ENCODE assay signal across 9 mouse cellular contexts in the genomic region with DNA sequence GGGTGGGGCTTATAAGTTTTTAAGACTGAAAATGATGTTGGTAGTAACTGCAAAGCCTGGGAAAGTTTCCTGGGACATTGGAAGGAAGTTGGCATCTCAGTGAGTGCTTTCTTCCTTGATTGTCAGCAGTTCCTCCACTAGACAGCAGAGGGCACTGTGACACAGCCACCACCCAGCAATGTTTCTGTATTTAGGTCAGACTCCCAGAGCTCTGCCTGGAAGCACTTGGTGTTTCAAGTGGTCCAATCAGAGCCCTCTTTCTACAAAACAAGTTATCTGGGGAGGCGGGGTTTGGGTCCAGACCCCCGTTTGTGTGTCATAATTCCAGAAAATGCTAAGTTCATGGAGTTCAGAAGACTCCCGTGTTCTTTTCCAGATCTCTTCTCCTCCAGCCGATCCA. TPM values are rescaled to one million over a fixed set of nuclear protein-coding genes. Genes with fewer than 3 reads are reported as not detected.
A peak's percentile ranks its signal among the peaks of the same experiment; 100 is the strongest.
DNase-seq lines count a peak whose midpoint lies in the region; ATAC-seq and TF ChIP-seq lines count a peak whose summit lies in the region.
"Had no signal": no experiment of that assay in that cellular context is flagged by ENCODE, and none has a peak within 500 bp of the region (broad histone marks: within the 10 kb centered on the region; RNA-seq: fewer than 3 reads in every experiment).

No protein-coding gene starts in this region.

- WGBS in kidney, adult 2 months, result 45% methylated on average over 4 of the region's 4 CpGs
- WGBS in kidney, embryonic 16.5 days, result 48% methylated on average over 4 of the region's 4 CpGs
- 42% methylated on average over 4 of the region's 4 CpGs for WGBS in heart, postnatal 0 days

- no peaks in the 10 kb centered on the region for H3K27me3 ChIP-seq in kidney, adult 2 months (replicated peaks; ENCODE audit: control insufficient read depth, insufficient read depth, low read length)
- H3K27me3 ChIP-seq in kidney, embryonic 16.5 days (ENCODE audit: insufficient read depth, low read length), result no peaks in the 10 kb centered on the region
- no peaks in the 10 kb centered on the region for H3K27me3 ChIP-seq in heart, postnatal 0 days (ENCODE audit: control insufficient read depth, insufficient read depth, low read length)

- no peak for ATAC-seq in kidney, embryonic 16.5 days (ENCODE audit: low FRiP score, low TSS enrichment)
- peak; percentile 68 for ATAC-seq in heart, postnatal 0 days (ENCODE audit: insufficient read depth, low read depth)

- H3K4me1 ChIP-seq in kidney, adult 2 months (ENCODE audit: control insufficient read depth, insufficient read depth, low read length), result no peaks in the 10 kb centered on the region
- no peaks in the 10 kb centered on the region for H3K4me1 ChIP-seq in kidney, embryonic 16.5 days (ENCODE audit: insufficient read depth, low read length)
- no peaks in the 10 kb centered on the region for H3K4me1 ChIP-seq in heart, postnatal 0 days (ENCODE audit: control insufficient read depth, insufficient read depth)

- H3K9ac ChIP-seq in kidney, embryonic 16.5 days (replicated peaks; ENCODE audit: low read length), result no peak overlapping the region
- no peak overlapping the region for H3K9ac ChIP-seq in heart, postnatal 0 days (replicated peaks; ENCODE audit: low read depth, low read length)

- H3K9me3 ChIP-seq in kidney, embryonic 16.5 days (ENCODE audit: low read length), result no peaks in the 10 kb centered on the region
- no peaks in the 10 kb centered on the region for H3K9me3 ChIP-seq in heart, postnatal 0 days (replicated peaks; ENCODE audit: control insufficient read depth, low read length)

- no peak for TF ChIP-seq EP300 in heart, postnatal 0 days (IDR thresholded peaks at IDR 0.05; ENCODE audit: low read depth)

- H3K4me3 ChIP-seq in kidney, adult 2 months (ENCODE audit: insufficient read depth, low read depth, low read length), result no peak overlapping the region
- H3K4me3 ChIP-seq in kidney, embryonic 16.5 days (ENCODE audit: low read length), result no peak overlapping the region
- no peak overlapping the region for H3K4me3 ChIP-seq in heart, postnatal 0 days (ENCODE audit: low read depth, low read length)
- H3K4me3 ChIP-seq in left cerebral cortex, adult 2 months, result no peak overlapping the region

- H3K4me2 ChIP-seq in kidney, embryonic 16.5 days (replicated peaks; ENCODE audit: low read depth, low read length), result no peak overlapping the region
- H3K4me2 ChIP-seq in heart, postnatal 0 days (ENCODE audit: low read depth, low read length), result no peak overlapping the region

- H3K36me3 ChIP-seq in kidney, adult 2 months (ENCODE audit: control insufficient read depth, insufficient read depth, low read length), result no peaks in the 10 kb centered on the region; the same call in 1 of the 2 replicates
- peaks cover 46% of the 10 kb centered on the region for H3K36me3 ChIP-seq in kidney, embryonic 16.5 days (ENCODE audit: insufficient read depth, low read length)
- peaks cover 70% of the 10 kb centered on the region for H3K36me3 ChIP-seq in heart, postnatal 0 days (replicated peaks; ENCODE audit: control insufficient read depth, insufficient read depth, low read length)

- intact Hi-C loops in left cerebral cortex, adult 2 months (cut with DNase I), result loop anchor here (2.0 to 5.0 kb wide), 2 partner anchors 55 to 163 kb away; no protein-coding TSS in a partner anchor

- TF ChIP-seq POLR2A in kidney, adult 2 months (IDR thresholded peaks at IDR 0.05; ENCODE audit: low read depth, low read length), result no peak

- TF ChIP-seq CTCF in kidney, adult 2 months (conservative IDR thresholded peaks at IDR 0.05; ENCODE audit: insufficient read depth, insufficient read length, low read depth, low read length), result peak; percentile 93
- peak; percentile 95 for TF ChIP-seq CTCF in heart, postnatal 0 days (IDR thresholded peaks at IDR 0.05; ENCODE audit: low read depth)
- TF ChIP-seq CTCF in left cerebral cortex, adult 2 months (IDR thresholded peaks at IDR 0.05), result peak; percentile 97

- peak; percentile 71 for DNase-seq in kidney, adult 2 months
- DNase-seq in adrenal gland, adult 8-10 months, result peak; percentile 36
- peak; percentile 72 for DNase-seq in embryo, embryonic 11 days
- DNase-seq in heart, postnatal 0 days (ENCODE audit: low spot score), result peak; percentile 75
- peak; percentile 64 to 80 for DNase-seq in left cerebral cortex, adult 2 months (ENCODE audit: extremely low spot score in 1 of 2, low spot score in 2 of 2)
- DNase-seq in naive thymus-derived CD4-positive, alpha-beta T cell, adult 2 months (ENCODE audit: low read depth), result peak; percentile 72
- peak; percentile 15 to 25 for DNase-seq in thymus, adult 18-20 months

- no peak overlapping the region for H3K27ac ChIP-seq in kidney, adult 2 months (ENCODE audit: insufficient read depth, low read depth, low read length)
- H3K27ac ChIP-seq in kidney, embryonic 16.5 days (ENCODE audit: low read length), result no peak overlapping the region
- H3K27ac ChIP-seq in heart, postnatal 0 days (ENCODE audit: low read depth), result no peak overlapping the region
- H3K27ac ChIP-seq in left cerebral cortex, adult 2 months, result no peak overlapping the region

RNA-seq across cellular contexts. Expression of gene Lrrc43, which starts 45.0 kb away (rescaled TPM):
- polyA plus RNA-seq in kidney, adult 2 months (2012; rRNA removed), result not detected in 2 replicates
- polyA plus RNA-seq in kidney, embryonic 16.5 days (2015; fragmentation: Nextera tagmentation; extraction: Ambion mirVana), result not detected in 2 replicates
- total RNA-seq in adrenal gland, adult 8-10 months (2022), result not detected
- total RNA-seq in heart, postnatal 0 days (2014; rRNA removed; ENCODE audit: low replicate concordance), result not detected in 2 replicates
- polyA plus RNA-seq in heart, postnatal 0 days (2015; fragmentation: Nextera tagmentation; extraction: Ambion mirVana), result 0.05 TPM in 1 of 2 replicates, not detected in the other
- under 1 TPM; 0.49 to 0.61 TPM for total RNA-seq in left cerebral cortex, adult 2 months (2021)

RNA-seq across cellular contexts. Expression of gene Il31, which starts 45.2 kb away (rescaled TPM):
- not detected in 2 replicates for polyA plus RNA-seq in kidney, adult 2 months (2012; rRNA removed)
- not detected in 2 replicates for polyA plus RNA-seq in kidney, embryonic 16.5 days (2015; fragmentation: Nextera tagmentation; extraction: Ambion mirVana)
- not detected for total RNA-seq in adrenal gland, adult 8-10 months (2022)
- not detected in 2 replicates for total RNA-seq in heart, postnatal 0 days (2014; rRNA removed; ENCODE audit: low replicate concordance)
- polyA plus RNA-seq in heart, postnatal 0 days (2015; fragmentation: Nextera tagmentation; extraction: Ambion mirVana), result not detected in 2 replicates
- total RNA-seq in left cerebral cortex, adult 2 months (2021), result not detected
- polyA plus RNA-seq: gonadal fat pad, adult 2 months had no signal

RNA-seq across cellular contexts. Expression of gene Mlxip, which starts 49.5 kb away (rescaled TPM):
- polyA plus RNA-seq in kidney, adult 2 months (2012; rRNA removed), result 20.4 TPM in 2 replicates
- 17.4 and 21.1 TPM in 2 replicates for polyA plus RNA-seq in kidney, embryonic 16.5 days (2015; fragmentation: Nextera tagmentation; extraction: Ambion mirVana)
- total RNA-seq in adrenal gland, adult 8-10 months (2022), result 10 to 100 TPM; 21.6 to 32.8 (median 27.1) TPM
- 12.0 and 13.4 TPM in 2 replicates for total RNA-seq in heart, postnatal 0 days (2014; rRNA removed; ENCODE audit: low replicate concordance)
- 5.9 and 7.3 TPM in 2 replicates for polyA plus RNA-seq in heart, postnatal 0 days (2015; fragmentation: Nextera tagmentation; extraction: Ambion mirVana)
- total RNA-seq in left cerebral cortex, adult 2 months (2021), result 10 to 100 TPM; 20.5 to 20.8 TPM

Comparison
In these comparisons a context has a peak if more than half of its experiments do, and no peak if none do; other contexts are left out.
1. DNase-seq: peak in every context shown above with its lines; median percentile 75 in heart, postnatal 0 days; 72 in embryo, embryonic 11 days; 72 in left cerebral cortex, adult 2 months; 72 in naive thymus-derived CD4-positive, alpha-beta T cell, adult 2 months; 71 in kidney, adult 2 months; 36 in adrenal gland, adult 8-10 months; 20 in thymus, adult 18-20 months.